Mouse (Mus musculus) heart, embryonic 11.5 days (tissue): ENCODE data around the gene Erc1. TPM values are rescaled to one million over a fixed set of nuclear protein-coding genes. Genes with fewer than 3 reads are reported as not detected.

Source experiments
- ATAC-seq: fragments of 200-750 bp; cut with Nextera tagmentation; replicated peaks from 2 replicates; pipeline ENCODE4 v1.8.0; 2017; ENCODE audit warnings: moderate library complexity; ENCODE audit not compliant: insufficient number of reproducible peaks, low FRiP score, low TSS enrichment
- H3K27ac ChIP-seq: fragments of 300-500 bp; sonication (generic); 2 replicates; pipeline ENCODE4 v1.5.1; 2014; ENCODE audit warnings: mild to moderate bottlenecking, low read depth, low read length
- H3K27me3 ChIP-seq: fragments of 300-500 bp; sonication (generic); 2 replicates; pipeline ENCODE4 v1.6.1; 2014; ENCODE audit warnings: mild to moderate bottlenecking, low read length, mixed read lengths; ENCODE audit not compliant: control insufficient read depth, insufficient read depth
- H3K36me3 ChIP-seq: fragments of 300-500 bp; sonication (generic); 2 replicates; pipeline ENCODE4 v1.6.1; 2014; ENCODE audit warnings: mild to moderate bottlenecking, low read length, moderate library complexity, mixed read lengths; ENCODE audit not compliant: control insufficient read depth, insufficient read depth
- H3K4me1 ChIP-seq: fragments of 300-500 bp; sonication (generic); 2 replicates; pipeline ENCODE4 v1.6.1; 2014; ENCODE audit warnings: low read length; ENCODE audit not compliant: control insufficient read depth, insufficient read depth
- H3K4me2 ChIP-seq: fragments of 300-500 bp; sonication (generic); 2 replicates; pipeline ENCODE4 v1.6.1; 2014; ENCODE audit warnings: mild to moderate bottlenecking, moderate library complexity
- H3K4me3 ChIP-seq: fragments of 300-500 bp; sonication (generic); 2 replicates; pipeline ENCODE4 v1.5.1; 2014; ENCODE audit warnings: low read depth, low read length
- H3K9ac ChIP-seq: fragments of 300-500 bp; sonication (generic); 2 replicates; pipeline ENCODE4 v1.6.1; 2014; ENCODE audit warnings: mild to moderate bottlenecking, low read depth, low read length, moderate library complexity
- H3K9me3 ChIP-seq: fragments of 300-500 bp; sonication (generic); replicated peaks from 2 replicates; pipeline ENCODE4 v1.6.1; 2016; ENCODE audit warnings: low read length; ENCODE audit not compliant: control insufficient read depth
- WGBS: fragments of 180-500 bp; shearing (Covaris S2); extraction: QIAGEN DNeasy Blood & Tissue Kit; methylation state at CpG from one replicate; pipeline ENCODE4 v1.1.7; 2014; ENCODE audit not compliant: insufficient replicate concordance; 5-methylcytosine and 5-hydroxymethylcytosine counted together
- polyA plus RNA-seq: library from polyadenylated mRNA; unstranded; fragments of >200 nt; fragmentation: Nextera tagmentation; extraction: Ambion mirVana; gene quantifications from 2 replicates; pipeline ENCODE4 v1.2.1, GENCODE M21; 2014

Gene Erc1
- polyA plus RNA-seq, 1 experiment from 2014 or later = 21.8 TPM

DNA sequence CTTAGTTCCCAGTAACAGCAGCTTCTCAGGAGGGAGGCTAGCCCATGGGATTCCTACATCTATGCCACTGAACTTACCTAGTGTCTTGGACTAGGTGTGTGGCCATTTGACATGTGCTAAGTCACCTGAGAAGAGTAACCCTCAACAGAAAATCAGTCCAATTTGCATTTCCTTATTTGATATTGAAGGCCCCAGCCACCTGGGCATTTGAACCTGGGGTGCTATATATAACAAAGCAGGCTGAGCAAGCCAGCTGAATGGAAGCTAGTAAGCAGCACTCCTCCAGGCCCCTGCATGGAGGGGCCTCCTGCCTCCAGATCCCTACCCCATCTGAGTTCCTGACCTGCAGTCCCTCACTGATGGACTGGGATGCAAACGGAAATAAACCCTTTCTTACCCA lies 135.5 kb downstream of the Erc1 start:
- H3K9ac ChIP-seq = no peak overlapping the region
- H3K9me3 ChIP-seq = no peaks in the 10 kb centered on the region
- H3K4me2 ChIP-seq = no peak overlapping the region
- ATAC-seq = no peak
- no peak overlapping the region for H3K4me3 ChIP-seq
- H3K27me3 ChIP-seq = no peaks in the 10 kb centered on the region
- 61% methylated on average over 1 of the region's 1 CpGs for WGBS
- peaks cover 14% of the 10 kb centered on the region for H3K4me1 ChIP-seq
- H3K27ac ChIP-seq = no peak overlapping the region
- no peaks in the 10 kb centered on the region for H3K36me3 ChIP-seq

DNA sequence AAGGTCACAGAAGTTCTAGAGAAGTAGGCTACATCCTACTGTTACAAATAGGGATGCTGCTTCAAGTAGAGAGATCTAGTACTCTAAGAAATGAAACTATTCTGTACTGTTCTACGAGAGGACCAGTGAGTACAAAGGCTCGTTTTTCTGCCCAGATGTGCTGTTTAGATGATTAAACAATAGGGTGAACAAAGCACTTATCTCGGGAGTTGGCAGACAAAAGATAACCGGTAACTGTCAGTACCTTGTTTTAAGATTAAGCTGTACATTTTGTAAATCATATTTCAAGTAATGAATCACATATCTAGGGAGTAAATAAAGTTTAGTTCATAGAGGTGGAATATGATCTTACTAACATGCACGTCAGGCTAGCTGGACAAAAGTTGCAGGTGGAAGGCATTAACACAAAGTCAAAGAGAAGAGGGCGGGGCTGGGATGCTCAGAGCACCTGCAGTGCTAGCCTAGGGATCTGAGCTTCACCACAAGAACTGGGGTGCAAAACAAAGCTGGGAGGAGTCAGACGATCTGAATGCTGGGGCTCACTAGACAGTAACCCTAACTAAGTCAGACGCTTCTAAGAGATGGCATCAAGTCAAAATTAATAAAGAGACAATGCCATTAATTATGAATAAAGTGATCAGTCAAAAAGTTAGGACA lies 136.2 kb downstream of the Erc1 start:
- H3K4me2 ChIP-seq = no peak overlapping the region

DNA sequence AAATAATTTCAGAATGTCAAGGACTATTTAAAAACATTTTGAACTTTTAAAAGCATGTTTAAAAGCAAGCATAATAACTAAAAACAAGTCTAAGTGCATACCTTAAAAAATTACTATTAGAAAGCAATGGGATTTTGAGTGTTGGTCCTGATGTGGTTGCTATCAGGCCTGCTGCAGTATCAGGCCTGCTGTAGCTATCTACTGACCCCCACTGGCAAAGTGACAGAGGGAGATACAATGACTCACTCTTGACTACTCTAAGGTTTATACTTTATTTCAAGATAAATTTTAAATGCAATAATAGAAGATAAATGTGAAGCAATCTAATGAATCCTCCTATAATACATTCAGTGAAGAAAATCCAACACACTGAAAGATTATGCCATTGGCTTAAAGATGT lies 138.4 kb downstream of the Erc1 start:
- peaks cover 14% of the 10 kb centered on the region for H3K4me1 ChIP-seq
- no peaks in the 10 kb centered on the region for H3K36me3 ChIP-seq
- no peak overlapping the region for H3K4me3 ChIP-seq
- H3K4me2 ChIP-seq = no peak overlapping the region
- H3K27me3 ChIP-seq = no peaks in the 10 kb centered on the region
- no peak overlapping the region for H3K27ac ChIP-seq
- no peaks in the 10 kb centered on the region for H3K9me3 ChIP-seq
- no peak overlapping the region for H3K9ac ChIP-seq
- no peak for ATAC-seq

More for the DNA sequence above, 136.2 kb downstream of the Erc1 start:
- 74% methylated on average over 8 of the region's 8 CpGs for WGBS
- H3K4me3 ChIP-seq = no peak overlapping the region
- H3K27ac ChIP-seq = no peak overlapping the region
- no peaks in the 10 kb centered on the region for H3K27me3 ChIP-seq
- H3K9ac ChIP-seq = no peak overlapping the region
- no peak for ATAC-seq
- peaks cover 14% of the 10 kb centered on the region for H3K4me1 ChIP-seq
- no peaks in the 10 kb centered on the region for H3K36me3 ChIP-seq
- H3K9me3 ChIP-seq = no peaks in the 10 kb centered on the region

DNA sequence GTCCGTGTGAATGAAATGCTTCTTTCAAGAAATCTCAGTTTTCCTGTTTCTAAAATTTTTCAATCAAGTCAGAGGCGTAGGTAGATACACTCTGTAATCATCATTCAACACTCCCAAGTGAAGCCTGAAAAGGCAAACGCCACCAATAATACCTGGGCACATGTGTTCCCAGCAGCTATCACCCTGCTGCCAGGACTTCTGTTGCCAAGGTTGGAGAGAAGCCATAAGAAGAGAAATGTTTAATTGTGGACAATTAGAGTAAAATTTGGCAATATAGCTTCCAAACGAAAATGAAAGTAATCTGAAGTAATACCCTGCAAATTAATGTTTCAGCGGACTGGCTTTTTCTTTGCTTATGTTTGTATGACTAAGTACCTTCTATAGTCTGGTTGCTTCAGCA lies 140.1 kb downstream of the Erc1 start:
- H3K4me2 ChIP-seq = no peak overlapping the region
- no peaks in the 10 kb centered on the region for H3K27me3 ChIP-seq
- no peak overlapping the region for H3K9ac ChIP-seq
- H3K4me3 ChIP-seq = no peak overlapping the region
- no peaks in the 10 kb centered on the region for H3K9me3 ChIP-seq
- no peaks in the 10 kb centered on the region for H3K36me3 ChIP-seq
- WGBS = 79% methylated on average over 5 of the region's 5 CpGs
- H3K4me1 ChIP-seq = peaks cover 6% of the 10 kb centered on the region
- no peak overlapping the region for H3K27ac ChIP-seq
- no peak for ATAC-seq

DNA sequence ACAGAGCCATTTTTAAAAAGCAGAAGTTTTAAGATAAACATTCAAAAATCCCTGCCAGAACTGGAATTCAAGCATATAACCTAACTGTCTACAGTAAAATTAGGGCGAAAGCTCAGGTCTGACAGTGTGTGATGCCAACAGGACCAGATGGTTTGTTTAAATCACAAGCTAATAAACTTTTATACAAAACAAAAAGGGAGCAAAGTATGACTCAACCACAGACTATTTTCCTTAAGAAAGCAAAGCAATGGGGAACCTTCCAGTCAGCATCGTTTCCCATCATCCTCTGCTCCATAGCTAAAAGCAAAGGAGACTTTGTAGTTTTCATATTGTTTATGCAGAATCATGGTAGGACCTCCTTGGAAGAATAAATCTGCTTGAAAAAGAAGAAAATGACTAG lies 143.1 kb downstream of the Erc1 start:
- Histone ChIP-seq H3K4me3 (no peak overlapping the region), H3K27me3 (no peaks in the 10 kb centered on the region), H3K27ac (no peak overlapping the region), H3K4me1 (no peaks in the 10 kb centered on the region), H3K9me3 (no peaks in the 10 kb centered on the region), H3K9ac (no peak overlapping the region), H3K4me2 (no peak overlapping the region), H3K36me3 (no peaks in the 10 kb centered on the region)
- no peak for ATAC-seq
- 89% methylated on average over 2 of the region's 2 CpGs for WGBS

DNA sequence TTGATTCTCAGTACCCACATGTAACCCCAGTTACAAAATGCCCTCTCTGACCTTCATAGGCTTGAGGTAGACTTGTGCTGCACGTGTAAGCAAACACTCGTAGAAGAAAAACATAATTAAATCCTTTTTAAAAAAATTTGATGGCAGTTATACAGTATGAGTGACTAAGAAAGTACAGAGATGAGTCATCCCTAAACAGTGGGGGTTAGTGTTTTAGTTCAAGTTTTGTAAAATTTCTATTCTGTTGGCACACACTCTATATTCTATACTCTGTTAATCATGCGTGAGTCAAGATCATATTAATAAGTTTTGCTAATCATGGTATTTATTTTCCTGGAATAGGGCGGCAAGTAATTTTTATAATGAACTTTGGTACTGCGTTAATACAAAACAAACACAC lies 155.2 kb downstream of the Erc1 start:
- Histone ChIP-seq H3K4me1 (no peaks in the 10 kb centered on the region), H3K27me3 (no peaks in the 10 kb centered on the region), H3K36me3 (peaks cover 6% of the 10 kb centered on the region; the same call in 1 of the 2 replicates), H3K4me2 (no peak overlapping the region), H3K4me3 (no peak overlapping the region), H3K9me3 (no peaks in the 10 kb centered on the region), H3K27ac (no peak overlapping the region), H3K9ac (no peak overlapping the region)
- WGBS = 93% methylated on average over 5 of the region's 5 CpGs
- no peak for ATAC-seq

DNA sequence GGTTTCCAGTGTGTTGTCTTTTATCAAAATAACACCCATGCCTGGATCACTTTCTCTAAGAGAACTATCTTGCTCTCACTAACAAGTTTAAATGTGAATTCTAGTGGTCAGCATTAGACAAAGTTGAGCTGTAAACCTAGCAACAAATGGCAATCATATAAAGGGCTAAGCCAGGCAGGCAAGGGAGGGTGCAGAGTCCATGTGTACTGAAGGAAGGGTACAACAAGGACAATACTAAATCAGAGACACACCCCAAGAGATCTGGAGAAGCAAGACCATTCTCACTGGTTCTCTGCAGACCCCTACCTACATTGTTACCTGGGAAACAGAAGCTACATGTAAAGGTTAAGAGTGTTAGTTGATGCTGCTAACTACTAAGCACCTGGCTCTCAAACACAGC lies 161.5 kb downstream of the Erc1 start:
- Histone ChIP-seq H3K27ac (no peak overlapping the region), H3K27me3 (no peaks in the 10 kb centered on the region), H3K4me2 (no peak overlapping the region), H3K9ac (no peak overlapping the region), H3K4me3 (no peak overlapping the region), H3K36me3 (peaks cover 5% of the 10 kb centered on the region; the same call in 1 of the 2 replicates), H3K9me3 (no peaks in the 10 kb centered on the region), H3K4me1 (no peaks in the 10 kb centered on the region)
- ATAC-seq = no peak

DNA sequence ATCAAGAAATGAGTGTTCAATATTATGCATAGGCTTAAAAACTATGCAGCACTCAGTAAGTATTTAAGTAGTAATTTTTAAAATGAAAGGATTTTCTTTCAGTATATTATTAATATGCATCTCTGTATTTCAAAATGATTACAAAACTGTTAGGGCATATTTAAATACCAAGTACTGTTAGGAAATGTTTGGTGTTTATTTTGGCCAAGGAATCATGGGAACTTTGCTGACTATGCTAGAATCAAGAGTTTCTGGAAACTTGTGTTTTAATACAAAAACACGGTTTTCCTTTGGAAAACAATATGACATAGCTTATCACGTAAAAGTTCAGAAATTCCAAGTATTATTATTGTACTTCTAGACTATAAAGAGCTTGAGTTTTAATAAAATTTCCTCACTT lies 167.2 kb downstream of the Erc1 start:
- no peak overlapping the region for H3K4me2 ChIP-seq
- H3K4me3 ChIP-seq = no peak overlapping the region
- no peak for ATAC-seq
- H3K27me3 ChIP-seq = no peaks in the 10 kb centered on the region
- H3K4me1 ChIP-seq = no peaks in the 10 kb centered on the region
- 86% methylated on average over 2 of the region's 2 CpGs for WGBS
- peaks cover 6% of the 10 kb centered on the region; the same call in 1 of the 2 replicates for H3K36me3 ChIP-seq
- H3K9me3 ChIP-seq = no peaks in the 10 kb centered on the region
- H3K9ac ChIP-seq = no peak overlapping the region
- H3K27ac ChIP-seq = no peak overlapping the region

DNA sequence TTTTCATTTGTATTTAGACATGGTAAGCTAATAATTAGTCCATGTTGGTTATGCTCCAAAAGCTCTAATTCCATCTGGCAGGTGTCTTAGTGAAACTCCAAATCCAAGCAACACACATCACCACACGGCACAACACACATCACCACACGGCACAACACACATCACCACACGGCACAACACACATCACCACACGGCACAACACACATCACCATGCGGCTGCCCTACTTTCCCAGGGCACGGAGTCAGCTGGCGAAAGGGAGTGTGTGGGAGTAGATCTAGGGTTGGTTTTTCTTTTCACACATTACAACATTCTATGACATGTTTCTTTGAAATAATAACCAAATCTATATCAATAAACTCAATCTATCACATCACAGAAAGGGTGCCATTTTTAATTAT lies 173.2 kb downstream of the Erc1 start:
- no peaks in the 10 kb centered on the region for H3K27me3 ChIP-seq
- 90% methylated on average over 7 of the region's 7 CpGs for WGBS
- no peak overlapping the region for H3K27ac ChIP-seq
- no peaks in the 10 kb centered on the region for H3K4me1 ChIP-seq
- no peak overlapping the region for H3K4me2 ChIP-seq
- no peak overlapping the region for H3K4me3 ChIP-seq
- H3K9ac ChIP-seq = no peak overlapping the region
- ATAC-seq = no peak
- no peaks in the 10 kb centered on the region for H3K9me3 ChIP-seq
- H3K36me3 ChIP-seq = 0 out of 2 replicates have a peak, but pooled peaks cover 3% of the 10 kb centered on the region
